Mouse (Mus musculus) liver, adult 2 months (tissue): ENCODE measurements at regions not wholly inside any gene's neighbourhood (a gene's known extent, or its start where the extent isn't known, plus 50 kb on each side); places are given as distances from the start of the nearest gene placed in this dataset.
A peak's percentile ranks its signal among the peaks of the same experiment; 100 is the strongest.

ENCODE experiments used
- DNase-seq: peaks from one replicate; pipeline ENCODE4 v3.0.0-alpha.2; 2011; ENCODE audit warnings: low read depth, low spot score; ENCODE audit errors: extremely low read depth
- H3K27ac ChIP-seq: fragments of 200-500 bp; replicated peaks from 2 replicates; pipeline ENCODE4 v1.5.1; 2012; ENCODE audit warnings: low read depth, mild to moderate bottlenecking, control low read depth, inconsistent platforms, low read length; ENCODE audit not compliant: insufficient read depth
- H3K27me3 ChIP-seq: fragments of 200-500 bp; 2 replicates; pipeline ENCODE4 v1.6.1; 2012; ENCODE audit warnings: mild to moderate bottlenecking, moderate library complexity, low read length, inconsistent platforms; ENCODE audit not compliant: control insufficient read depth, insufficient read depth
- H3K36me3 ChIP-seq: fragments of 200-500 bp; 2 replicates; pipeline ENCODE4 v1.6.1; 2012; ENCODE audit warnings: low read length, inconsistent platforms; ENCODE audit not compliant: control insufficient read depth, insufficient read depth
- H3K4me1 ChIP-seq: fragments of 200-500 bp; 2 replicates; pipeline ENCODE4 v1.6.1; 2011; ENCODE audit warnings: low read length; ENCODE audit not compliant: control insufficient read depth, insufficient read depth
- H3K4me3 ChIP-seq: fragments of 200-500 bp; 2 replicates; pipeline ENCODE4 v1.5.1; 2011; ENCODE audit warnings: low read depth, mild to moderate bottlenecking, control low read depth, low read length, moderate library complexity; ENCODE audit not compliant: insufficient read depth
- H3K79me2 ChIP-seq: fragments of 200-500 bp; 2 replicates; pipeline ENCODE4 v1.6.1; 2012; ENCODE audit warnings: inconsistent platforms, mild to moderate bottlenecking, low read length, moderate library complexity; ENCODE audit not compliant: control insufficient read depth, insufficient read depth
- H3K9ac ChIP-seq: fragments of 200-500 bp; 2 replicates; pipeline ENCODE4 v1.6.1; 2012; ENCODE audit warnings: low read depth, mild to moderate bottlenecking, control low read depth, inconsistent platforms, low read length
- CTCF ChIP-seq: fragments of 200-500 bp; IDR thresholded peaks from 2 replicates; pipeline ENCODE4 v1.5.1; 2011; ENCODE audit warnings: low read depth, low read length, control low read depth
- POLR2A ChIP-seq: fragments of 200-500 bp; IDR thresholded peaks from 2 replicates; pipeline ENCODE4 v1.6.1; 2011; ENCODE audit warnings: low read length, control low read depth; ENCODE audit not compliant: insufficient read depth; ENCODE audit errors: extremely low read depth
- WGBS: fragments of 180-500 bp; shearing (Covaris S2); methylation state at CpG from one replicate; pipeline ENCODE4 v1.1.7; 2018; 5-methylcytosine and 5-hydroxymethylcytosine counted together

DNA sequence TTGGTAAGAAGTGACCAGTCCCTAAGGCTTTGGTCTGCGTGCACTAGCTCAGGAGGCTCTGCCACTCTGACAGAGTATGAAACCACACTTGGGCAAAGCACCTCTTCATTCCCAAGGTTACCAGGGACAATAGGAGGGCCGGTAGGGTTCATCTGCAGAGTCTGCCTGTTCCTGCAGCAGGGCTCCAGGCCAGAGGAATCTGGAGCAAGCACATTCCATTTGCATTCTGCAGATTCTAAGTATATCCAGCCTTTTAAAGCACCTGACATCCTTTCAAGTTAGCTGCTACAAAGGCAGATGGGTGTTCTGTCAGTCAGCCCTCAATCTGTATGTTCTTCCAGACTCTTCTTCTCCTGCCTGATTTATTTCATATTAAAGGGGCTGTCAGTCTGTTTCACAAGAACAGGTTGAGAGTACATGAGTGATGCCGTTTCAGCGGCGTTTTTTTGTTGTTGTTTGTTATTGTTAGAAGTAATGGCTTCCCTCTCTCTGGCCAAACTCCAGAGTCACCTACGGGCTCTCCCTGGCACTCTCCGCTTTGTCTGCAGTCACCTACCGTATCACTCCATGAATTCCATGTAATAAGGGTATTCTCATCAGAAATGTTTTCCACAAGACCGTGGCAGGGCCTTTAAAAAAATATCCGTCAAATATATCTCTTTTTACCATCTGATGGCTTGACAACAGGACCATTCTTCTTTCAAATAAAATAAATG is 178.9 kb downstream of the Snx10 start:
- no peaks in the 10 kb centered on the region for H3K27me3 ChIP-seq
- H3K4me1 ChIP-seq, result peaks cover 10% of the 10 kb centered on the region
- H3K27ac ChIP-seq, result no peak overlapping the region
- no peaks in the 10 kb centered on the region for H3K79me2 ChIP-seq
- H3K9ac ChIP-seq, result no peak overlapping the region
- no peak for DNase-seq
- WGBS, result 33% methylated on average over 10 of the region's 10 CpGs
- TF ChIP-seq POLR2A, result no peak
- no peak for TF ChIP-seq CTCF
- H3K4me3 ChIP-seq, result no peak overlapping the region
- no peaks in the 10 kb centered on the region for H3K36me3 ChIP-seq

DNA sequence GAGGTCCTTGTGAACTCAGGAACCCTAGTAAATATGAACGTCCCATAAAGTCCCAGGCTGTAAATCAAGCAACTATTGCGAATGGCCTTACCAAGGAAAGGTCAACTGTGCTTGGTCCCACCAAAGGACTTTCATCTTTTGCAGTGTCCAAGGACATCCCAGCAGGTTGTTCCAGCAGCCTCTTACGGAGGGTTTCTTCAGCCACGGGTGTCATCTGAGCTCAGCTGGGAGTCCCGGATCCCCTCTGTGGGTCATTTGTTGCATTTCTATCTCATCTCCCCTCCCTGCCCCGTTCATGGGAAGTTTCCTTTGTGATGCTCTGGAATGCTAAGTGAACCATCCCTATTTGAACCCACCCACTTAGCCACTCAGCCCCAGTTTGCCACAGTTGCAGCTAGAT is 184.3 kb downstream of the Snx10 start:
- DNase-seq, result no peak
- 51% methylated on average over 6 of the region's 6 CpGs for whole genome bisulfite sequencing
- H3K36me3 ChIP-seq, result no peaks in the 10 kb centered on the region
- no peaks in the 10 kb centered on the region for H3K27me3 ChIP-seq
- H3K4me1 ChIP-seq, result peaks cover 7% of the 10 kb centered on the region
- H3K4me3 ChIP-seq, result no peak overlapping the region
- TF ChIP-seq POLR2A (no peak), CTCF (no peak)
- no peak overlapping the region for H3K27ac ChIP-seq
- H3K9ac ChIP-seq, result no peak overlapping the region
- H3K79me2 ChIP-seq, result no peaks in the 10 kb centered on the region

DNA sequence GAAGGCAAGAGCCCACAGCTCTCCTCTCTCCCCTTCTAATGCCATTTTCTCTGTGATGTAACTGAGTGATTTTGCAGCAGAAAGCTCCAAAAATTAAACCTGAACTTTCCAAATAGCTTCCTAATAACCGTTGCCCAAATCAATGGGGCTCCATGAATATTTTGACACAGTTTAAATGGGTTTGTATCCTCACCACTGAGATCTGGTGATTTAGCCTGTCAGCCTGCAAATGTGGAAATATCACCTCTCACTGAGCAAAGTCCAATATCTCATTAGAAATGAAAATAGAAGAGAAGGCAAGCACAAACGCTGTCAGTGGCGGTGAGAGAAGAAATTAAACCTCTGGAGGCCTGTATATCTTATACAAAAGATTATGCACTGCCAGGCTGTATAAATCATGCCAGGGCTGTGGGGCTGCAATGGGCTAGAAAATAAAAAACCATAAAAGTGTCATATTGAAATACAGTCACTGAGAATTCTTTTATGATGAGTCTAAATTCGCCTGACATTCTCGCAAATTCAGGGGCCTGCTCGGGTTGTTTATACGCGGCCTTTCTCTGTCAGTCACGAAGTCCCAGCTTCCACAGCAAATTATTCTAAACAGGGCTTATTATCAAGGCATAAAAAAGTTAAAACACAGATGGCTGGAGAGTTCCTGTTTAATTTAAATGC is 185.1 kb downstream of the Snx10 start:
- no peaks in the 10 kb centered on the region for H3K79me2 ChIP-seq
- no peak overlapping the region for H3K4me3 ChIP-seq
- peak; percentile 84 for DNase-seq
- no peak overlapping the region for H3K9ac ChIP-seq
- no peaks in the 10 kb centered on the region for H3K36me3 ChIP-seq
- H3K27me3 ChIP-seq, result no peaks in the 10 kb centered on the region
- H3K27ac ChIP-seq, result no peak overlapping the region; the same call in 1 of the 2 replicates
- peaks cover 7% of the 10 kb centered on the region for H3K4me1 ChIP-seq
- 65% methylated on average over 9 of the region's 9 CpGs for WGBS
- no peak for TF ChIP-seq CTCF
- no peak for TF ChIP-seq POLR2A

DNA sequence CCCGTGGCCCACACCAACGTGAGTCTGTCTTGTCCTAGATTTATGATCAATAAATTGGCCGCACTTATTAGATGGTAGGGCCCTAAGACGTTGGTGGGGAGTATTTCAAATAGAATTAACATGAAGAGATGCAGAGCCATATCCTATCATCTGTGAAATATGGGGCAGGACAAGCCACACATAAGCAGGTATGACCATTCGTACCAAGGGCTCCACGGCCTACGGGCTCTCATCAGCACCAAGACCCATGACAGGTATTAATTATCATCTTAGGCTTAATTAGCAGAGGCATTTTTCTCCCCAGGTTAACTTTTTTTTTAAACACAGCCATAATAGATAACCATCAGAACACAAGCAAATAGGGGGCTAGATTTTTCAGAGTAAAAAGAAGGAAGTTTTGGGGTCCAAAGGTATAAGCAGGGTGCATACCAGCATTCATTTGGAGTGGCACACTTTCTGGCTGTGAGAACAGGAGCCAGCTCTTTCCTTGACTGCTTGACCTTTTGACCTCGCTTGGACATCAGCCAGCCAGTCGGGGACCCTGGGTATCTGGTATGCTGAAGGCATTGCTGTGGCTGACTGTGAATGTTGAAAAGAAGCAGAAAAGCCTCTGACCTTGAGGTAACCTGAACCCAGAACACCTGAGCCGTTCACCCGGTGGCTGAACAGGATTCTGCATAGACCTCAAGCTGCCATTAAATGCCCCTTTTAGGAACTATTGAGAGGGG is 185.8 kb downstream of the Snx10 start:
- H3K9ac ChIP-seq, result no peak overlapping the region
- WGBS, result 52% methylated on average over 11 of the region's 11 CpGs
- H3K79me2 ChIP-seq, result no peaks in the 10 kb centered on the region
- peaks cover 7% of the 10 kb centered on the region for H3K4me1 ChIP-seq
- no peak for DNase-seq
- no peak for TF ChIP-seq CTCF
- TF ChIP-seq POLR2A, result no peak
- no peaks in the 10 kb centered on the region for H3K36me3 ChIP-seq
- H3K27me3 ChIP-seq, result no peaks in the 10 kb centered on the region
- H3K27ac ChIP-seq, result no peak overlapping the region; the same call in 1 of the 2 replicates
- no peak overlapping the region for H3K4me3 ChIP-seq

DNA sequence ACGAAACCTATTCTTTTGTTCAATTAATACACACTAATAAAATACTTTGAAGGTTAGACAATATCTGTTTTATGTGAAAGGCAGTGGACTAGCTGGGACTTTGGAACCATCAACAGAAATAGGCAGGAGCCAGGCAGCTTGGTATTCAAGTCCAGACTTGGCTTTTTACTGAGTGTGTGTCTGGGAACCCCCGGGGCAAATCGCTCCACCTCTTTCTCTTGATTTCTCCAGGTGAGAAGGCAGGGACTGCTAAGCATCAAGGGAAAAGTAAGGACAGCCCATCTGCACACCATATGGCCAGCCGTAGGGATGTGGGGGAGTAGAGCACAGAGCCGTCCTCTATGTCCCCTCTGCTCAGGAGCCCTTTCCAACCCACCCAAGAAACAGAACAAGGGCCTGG is 186.5 kb downstream of the Snx10 start:
- peak; percentile 28 for DNase-seq

More for the DNA sequence above, 186.5 kb downstream of the Snx10 start:
- no peak overlapping the region for H3K27ac ChIP-seq
- H3K36me3 ChIP-seq, result no peaks in the 10 kb centered on the region
- WGBS, result 70% methylated on average over 5 of the region's 5 CpGs
- H3K4me1 ChIP-seq, result peaks cover 7% of the 10 kb centered on the region
- no peak overlapping the region for H3K4me3 ChIP-seq
- no peaks in the 10 kb centered on the region for H3K27me3 ChIP-seq
- no peaks in the 10 kb centered on the region for H3K79me2 ChIP-seq
- no peak overlapping the region for H3K9ac ChIP-seq
- TF ChIP-seq CTCF (no peak), POLR2A (no peak)
